Mouse (Mus musculus) liver, embryonic 15.5 days (tissue): Measurements from ENCODE around the gene 1500009C09Rik. TPM values are rescaled to one million over a fixed set of nuclear protein-coding genes. Genes with fewer than 3 reads are reported as not detected.

ENCODE experiments used
- ATAC-seq: fragments of 200-750 bp; cut with Nextera tagmentation; 2 replicates; pipeline ENCODE4 v1.8.0; 2017; ENCODE audit warnings: moderate number of reproducible peaks, mild to moderate bottlenecking, moderate library complexity; ENCODE audit not compliant: insufficient read depth
- H3K27ac ChIP-seq: fragments of 300-500 bp; sonication (generic); replicated peaks from 2 replicates; pipeline ENCODE4 v1.5.1; 2015; ENCODE audit warnings: mild to moderate bottlenecking, inconsistent platforms
- H3K27me3 ChIP-seq: fragments of 300-500 bp; sonication (generic); 2 replicates; pipeline ENCODE4 v1.6.1; 2015; ENCODE audit warnings: mild to moderate bottlenecking, inconsistent platforms
- H3K36me3 ChIP-seq: fragments of 300-500 bp; sonication (generic); replicated peaks from 2 replicates; pipeline ENCODE4 v1.6.1; 2015; ENCODE audit warnings: moderate library complexity, mild to moderate bottlenecking, inconsistent platforms
- H3K4me1 ChIP-seq: fragments of 300-500 bp; sonication (generic); replicated peaks from 2 replicates; pipeline ENCODE4 v1.6.1; 2015; ENCODE audit warnings: inconsistent platforms
- H3K4me2 ChIP-seq: fragments of 300-500 bp; sonication (generic); 2 replicates; pipeline ENCODE4 v1.6.1; 2015; ENCODE audit warnings: moderate library complexity, mild to moderate bottlenecking, inconsistent platforms
- H3K4me3 ChIP-seq: fragments of 300-500 bp; sonication (generic); replicated peaks from 2 replicates; pipeline ENCODE4 v1.5.1; 2015; ENCODE audit warnings: mild to moderate bottlenecking, inconsistent platforms
- H3K9ac ChIP-seq: fragments of 300-500 bp; sonication (generic); 2 replicates; pipeline ENCODE4 v1.6.1; 2015; ENCODE audit warnings: moderate library complexity, mild to moderate bottlenecking, inconsistent platforms
- H3K9me3 ChIP-seq: fragments of 300-500 bp; sonication (generic); replicated peaks from 2 replicates; pipeline ENCODE4 v1.6.1; 2016; ENCODE audit warnings: inconsistent platforms
- WGBS: fragments of 180-500 bp; shearing (Covaris S2); methylation state at CpG from one replicate; pipeline ENCODE4 v1.1.7; 2015; ENCODE audit warnings: mixed read lengths; ENCODE audit not compliant: insufficient replicate concordance; 5-methylcytosine and 5-hydroxymethylcytosine counted together
- polyA plus RNA-seq: library from polyadenylated mRNA; unstranded; fragments of >200 nt; fragmentation: Nextera tagmentation; extraction: Ambion mirVana; gene quantifications from 2 replicates; pipeline ENCODE4 v1.2.1, GENCODE M21; 2015

1500009C09Rik gene
- polyA plus RNA-seq, 1 experiment from 2014 or later = not detected

DNA sequence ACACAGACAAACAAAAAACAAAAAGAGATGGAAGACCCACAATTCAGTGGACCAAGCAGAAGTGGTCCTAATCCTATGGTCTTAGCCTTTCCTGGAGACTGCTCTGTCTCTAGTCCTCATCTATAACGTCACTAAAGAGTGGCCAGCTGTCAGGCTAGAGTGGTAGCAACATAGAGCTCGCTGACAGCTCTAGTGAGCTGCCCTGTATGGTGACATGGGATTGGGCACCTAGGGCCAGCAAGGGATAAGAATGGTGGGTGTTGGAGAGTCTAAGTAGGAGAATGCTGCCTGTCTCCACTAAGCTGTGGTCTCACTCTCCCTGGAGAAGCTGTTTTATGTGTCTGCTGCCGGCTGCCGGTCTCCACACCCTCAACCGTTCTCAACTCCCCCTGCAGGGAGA, 40.7 kb downstream of the 1500009C09Rik start:
- no peak overlapping the region for H3K27ac ChIP-seq
- peaks cover 13% of the 10 kb centered on the region for H3K4me1 ChIP-seq
- peaks cover 21% of the 10 kb centered on the region for H3K27me3 ChIP-seq
- no peaks in the 10 kb centered on the region for H3K36me3 ChIP-seq
- H3K9me3 ChIP-seq = no peaks in the 10 kb centered on the region
- ATAC-seq = no peak
- H3K9ac ChIP-seq = no peak overlapping the region
- WGBS = 18% methylated on average over 5 of the region's 5 CpGs
- H3K4me2 ChIP-seq = no peak overlapping the region
- no peak overlapping the region for H3K4me3 ChIP-seq

GRCm38 (mm10) chr15:82293271-82293711, 41.1 kb downstream of the 1500009C09Rik start:
- Histone ChIP-seq H3K4me3 (no peak overlapping the region), H3K4me2 (no peak overlapping the region), H3K27me3 (peaks cover 21% of the 10 kb centered on the region), H3K4me1 (peaks cover 13% of the 10 kb centered on the region), H3K9ac (no peak overlapping the region), H3K36me3 (no peaks in the 10 kb centered on the region), H3K9me3 (no peaks in the 10 kb centered on the region), H3K27ac (no peak overlapping the region)
- ATAC-seq = no peak
- WGBS = 16% methylated on average over 7 of the region's 7 CpGs

GRCm38 (mm10) chr15:82294059-82294458, 41.9 kb downstream of the 1500009C09Rik start:
- Histone ChIP-seq H3K9me3 (no peaks in the 10 kb centered on the region), H3K4me1 (peaks cover 17% of the 10 kb centered on the region), H3K4me2 (no peak overlapping the region), H3K4me3 (no peak overlapping the region), H3K9ac (no peak overlapping the region), H3K36me3 (no peaks in the 10 kb centered on the region), H3K27ac (no peak overlapping the region), H3K27me3 (peaks cover 28% of the 10 kb centered on the region)
- no peak for ATAC-seq
- 35% methylated on average over 8 of the region's 8 CpGs for WGBS

DNA sequence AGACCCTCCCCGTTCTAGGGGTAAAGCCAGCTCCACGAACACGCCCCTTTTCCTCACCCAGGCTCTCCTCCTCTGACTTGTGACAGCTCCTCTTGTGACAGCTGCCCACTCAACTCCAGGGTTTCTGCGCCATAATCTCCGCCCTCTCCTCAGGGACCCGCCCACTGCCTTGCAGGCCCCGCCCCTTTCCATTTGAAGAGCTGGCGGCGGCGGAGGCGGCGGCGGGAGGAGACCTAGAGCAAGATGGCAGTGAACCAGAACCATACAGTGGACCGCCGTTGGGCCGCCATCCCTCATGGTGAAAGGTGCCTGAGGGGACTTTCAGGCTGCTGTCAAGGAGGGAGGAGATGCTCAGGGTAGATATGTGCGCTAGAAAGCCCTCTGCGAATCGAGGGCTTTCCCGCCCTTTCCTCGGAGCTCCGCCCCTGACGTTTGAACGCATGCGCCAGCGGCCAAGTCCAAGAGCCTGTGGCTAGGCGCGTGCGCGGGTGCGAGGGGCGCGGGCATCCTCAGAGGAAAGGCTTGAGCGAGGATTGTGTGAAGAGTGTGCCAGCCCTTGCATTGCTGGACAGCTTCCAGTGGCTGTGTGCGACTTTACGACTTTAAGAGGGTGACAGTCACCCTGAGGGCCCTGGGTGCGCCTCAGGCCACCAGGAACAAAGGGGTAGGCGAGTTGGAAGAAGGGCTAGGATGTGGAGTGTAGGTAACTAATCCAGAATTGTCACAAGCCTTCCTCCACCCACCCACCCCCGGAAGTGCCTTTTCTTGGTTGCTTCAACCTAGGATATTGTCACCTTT, 46.8 kb downstream of the 1500009C09Rik start, which contains the start of gene Wbp2nl:
Gene Wbp2nl (plus strand): TSS at position 191 of the 798 bp plus-strand sequence.
- no peak for ATAC-seq
- peaks cover 14% of the 10 kb centered on the region for H3K27me3 ChIP-seq
- H3K27ac ChIP-seq = no peak within 1 kb of the TSS
- peak within 1 kb of the TSS; percentile 29; the same call in 1 of the 2 replicates for H3K4me2 ChIP-seq
- no peaks in the 10 kb centered on the region for H3K36me3 ChIP-seq
- H3K9me3 ChIP-seq = no peaks in the 10 kb centered on the region
- no peak within 1 kb of the TSS for H3K4me3 ChIP-seq
- WGBS = 48% methylated on average over 39 of the region's 39 CpGs
- peaks cover 21% of the 10 kb centered on the region for H3K4me1 ChIP-seq
- no peak within 1 kb of the TSS for H3K9ac ChIP-seq

GRCm38 (mm10) chr15:82307107-82307506, 54.9 kb downstream of the 1500009C09Rik start:
- Histone ChIP-seq H3K4me2 (no peak overlapping the region), H3K4me3 (no peak overlapping the region), H3K4me1 (no peaks in the 10 kb centered on the region; the same call in 1 of the 2 replicates), H3K27ac (no peak overlapping the region), H3K36me3 (no peaks in the 10 kb centered on the region), H3K27me3 (peaks cover 20% of the 10 kb centered on the region; the same call in 1 of the 2 replicates), H3K9ac (no peak overlapping the region), H3K9me3 (no peaks in the 10 kb centered on the region)
- WGBS = 78% methylated on average over 3 of the region's 3 CpGs
- 0 out of 2 replicates have a peak, but pooled peaks have one; percentile 37 for ATAC-seq

- Histone ChIP-seq H3K27ac (no peak overlapping the region), H3K36me3 (no peaks in the 10 kb centered on the region), H3K9ac (no peak overlapping the region), H3K4me2 (no peak overlapping the region), H3K4me1 (no peaks in the 10 kb centered on the region; the same call in 1 of the 2 replicates), H3K4me3 (no peak overlapping the region), H3K27me3 (peaks cover 20% of the 10 kb centered on the region; the same call in 1 of the 2 replicates), H3K9me3 (no peaks in the 10 kb centered on the region)
- no peak for ATAC-seq
- 62% methylated on average over 3 of the region's 3 CpGs for WGBS
These were observed 56.2 kb downstream of the 1500009C09Rik start for GRCm38 (mm10) chr15:82308416-82308815.

Other genes starting within 250 kb of the 1500009C09Rik start
- gene Desi1, start 218.5 kb upstream of the 1500009C09Rik start, polyA plus RNA-seq = 10.3 and 11.8 TPM in 2 replicates
- 146 and 148 TPM in 2 replicates for gene Snu13, start 204.8 kb upstream of the 1500009C09Rik start, polyA plus RNA-seq
- not detected in 2 replicates for gene 4930407I10Rik, start 193.2 kb upstream of the 1500009C09Rik start, polyA plus RNA-seq
- gene Mei1, start 182.4 kb upstream of the 1500009C09Rik start, polyA plus RNA-seq = not detected in 2 replicates
- 7.0 and 7.7 TPM in 2 replicates for gene Ccdc134, start 124.5 kb upstream of the 1500009C09Rik start, polyA plus RNA-seq
- gene Srebf2, start 105.2 kb upstream of the 1500009C09Rik start, polyA plus RNA-seq = 53.6 and 61.3 TPM in 2 replicates
- gene Shisa8, start 39.6 kb upstream of the 1500009C09Rik start, polyA plus RNA-seq = 0.08 and 0.12 TPM in 2 replicates
- gene Tnfrsf13c, start 28.0 kb upstream of the 1500009C09Rik start, polyA plus RNA-seq = 0.40 and 0.79 TPM in 2 replicates
- gene Cenpm, start 7.6 kb upstream of the 1500009C09Rik start, polyA plus RNA-seq = 32.8 and 33.7 TPM in 2 replicates
- gene Sept3, start 22.5 kb downstream of the 1500009C09Rik start, polyA plus RNA-seq = 0.12 and 0.16 TPM in 2 replicates
- gene Wbp2nl, start 46.6 kb downstream of the 1500009C09Rik start, polyA plus RNA-seq = 0.06 and 0.08 TPM in 2 replicates
- 43.4 and 48.6 TPM in 2 replicates for gene Naga, start 86.5 kb downstream of the 1500009C09Rik start, polyA plus RNA-seq
- gene Pheta2, start 86.5 kb downstream of the 1500009C09Rik start, polyA plus RNA-seq = 43.9 and 47.9 TPM in 2 replicates
- 176 TPM in 2 replicates for gene Smdt1, start 86.6 kb downstream of the 1500009C09Rik start, polyA plus RNA-seq
- 272 and 310 TPM in 2 replicates for gene Ndufa6, start 101.9 kb downstream of the 1500009C09Rik start, polyA plus RNA-seq
- 17.7 and 19.1 TPM in 2 replicates for gene Cyp2d22, start 127.9 kb downstream of the 1500009C09Rik start, polyA plus RNA-seq
- 0.10 TPM in 1 of 2 replicates, not detected in the other for gene Cyp2d11, start 141.6 kb downstream of the 1500009C09Rik start, polyA plus RNA-seq
- 52.7 and 71.7 TPM in 2 replicates for gene Cyp2d10, start 154.8 kb downstream of the 1500009C09Rik start, polyA plus RNA-seq
- gene Cyp2d9, start 181.0 kb downstream of the 1500009C09Rik start, polyA plus RNA-seq = 2.6 and 4.3 TPM in 2 replicates